Mouse (Mus musculus) myocyte (in vitro differentiated cells): Measurements from ENCODE around the gene Plekhm1.

Experiments
- E2F4 ChIP-seq: IDR thresholded peaks from one replicate; pipeline ENCODE4 v1.6.1; 2011; ENCODE audit warnings: mild to moderate bottlenecking, control low read depth, moderate library complexity; ENCODE audit not compliant: insufficient read depth
- POLR2AphosphoS2 ChIP-seq: IDR thresholded peaks from one replicate; pipeline ENCODE4 v1.6.1; 2011; ENCODE audit warnings: low read depth, control low read depth; ENCODE audit not compliant: insufficient read length
- TCF12 ChIP-seq: IDR thresholded peaks from one replicate; pipeline ENCODE4 v1.6.1; 2011; ENCODE audit warnings: mild to moderate bottlenecking, control low read depth; ENCODE audit not compliant: poor library complexity, insufficient read depth, severe bottlenecking

DNA sequence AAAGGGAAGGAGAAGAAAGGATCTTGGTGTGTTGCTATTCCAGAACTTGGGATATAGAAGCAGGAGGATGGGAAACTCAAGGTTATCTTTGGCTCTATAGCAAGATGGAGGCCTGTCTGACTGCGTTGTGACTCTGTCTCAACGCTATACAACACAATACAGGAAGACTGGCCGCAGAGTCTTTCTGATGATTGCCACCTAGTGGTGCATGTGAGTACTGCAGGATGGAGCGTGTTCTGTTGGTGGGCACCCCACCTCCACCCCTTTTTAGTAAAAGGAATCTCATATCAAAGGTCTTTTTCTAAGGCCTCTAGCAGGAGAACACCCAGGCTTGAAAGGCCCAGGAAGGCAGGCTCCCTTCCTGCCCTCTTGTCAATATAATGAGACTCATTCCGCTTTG, 85.5 kb downstream of the Plekhm1 start:
- TF ChIP-seq POLR2AphosphoS2: no peak
- no peak for TF ChIP-seq TCF12
- TF ChIP-seq E2F4: no peak
